Mouse (Mus musculus) E14TG2a.4 (cell line): Measurements from ENCODE around the gene Mael.

Experiments
- CTCF ChIP-seq: conservative IDR thresholded peaks from 2 replicates; pipeline ENCODE4 v1.5.1; 2014; ENCODE audit warnings: low read length
- NANOG ChIP-seq: IDR thresholded peaks from 2 replicates; pipeline ENCODE4 v1.6.1; 2014; ENCODE audit warnings: borderline replicate concordance, low read length, mixed read lengths

DNA sequence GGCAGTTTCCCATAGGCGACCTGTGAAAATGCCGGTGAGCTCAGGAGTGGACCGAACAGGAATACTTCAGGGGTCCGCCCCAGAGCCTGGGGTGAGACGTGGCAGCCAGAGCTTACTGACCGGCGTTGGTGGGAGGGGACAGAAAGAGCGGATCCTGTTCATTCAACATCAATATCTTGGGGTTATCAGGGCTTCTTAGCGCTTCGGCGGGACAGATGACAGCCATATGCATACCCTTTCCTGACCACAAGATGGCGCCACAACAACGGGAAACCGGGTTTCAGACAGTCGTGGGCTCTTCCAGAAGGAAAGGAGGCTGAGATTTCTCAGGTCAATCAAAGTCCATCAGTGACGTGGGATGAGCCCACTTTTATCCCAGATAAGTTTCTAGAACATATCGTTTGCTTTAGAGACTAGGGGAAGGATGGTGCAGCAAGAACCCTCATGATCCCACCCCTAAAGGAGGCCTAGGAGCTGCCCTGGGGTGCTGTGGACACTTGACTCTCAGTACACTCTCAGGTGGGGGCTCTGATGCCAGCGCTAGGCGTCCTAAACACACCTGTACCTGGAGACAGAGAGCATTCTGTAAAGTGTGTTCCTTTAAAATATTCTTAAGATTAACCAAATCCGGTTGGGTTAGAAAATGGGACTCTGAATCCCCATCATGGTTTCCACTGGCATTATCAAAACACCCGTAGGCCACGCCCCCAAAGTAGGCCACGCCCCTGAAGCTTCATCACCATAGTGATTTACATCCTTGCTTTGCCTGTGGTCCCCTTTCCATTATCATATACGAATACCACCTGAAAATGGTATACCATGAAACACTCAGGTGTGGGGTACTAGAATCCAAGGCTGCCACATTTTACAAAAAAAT is 77.7 kb downstream of the Mael start:
- TF ChIP-seq CTCF (peak; percentile 85), NANOG (no peak)
